Mouse (Mus musculus): ENCODE results near the gene Kctd21.

Gene Kctd21

DNA sequence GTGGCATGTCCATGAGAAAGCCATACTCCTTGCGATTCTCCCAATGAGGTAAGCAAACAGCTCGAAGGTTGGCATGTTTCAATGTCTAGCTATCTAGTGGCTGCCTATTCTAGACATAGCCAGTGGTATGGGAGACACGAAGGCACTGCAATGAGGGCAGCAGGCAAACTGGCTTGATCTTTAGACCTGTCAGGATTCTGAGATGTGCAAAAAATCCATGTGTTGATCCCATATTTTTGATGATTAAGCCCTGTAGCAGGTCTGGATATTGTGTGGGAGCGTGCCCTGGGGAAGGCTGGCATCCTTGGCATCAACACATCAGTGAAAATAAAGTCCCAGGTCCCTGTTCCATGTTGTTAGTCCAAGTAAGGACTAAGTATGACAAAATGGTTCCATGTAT, 56.4 kb downstream of the Kctd21 start:
- no peak for DNase-seq

DNA sequence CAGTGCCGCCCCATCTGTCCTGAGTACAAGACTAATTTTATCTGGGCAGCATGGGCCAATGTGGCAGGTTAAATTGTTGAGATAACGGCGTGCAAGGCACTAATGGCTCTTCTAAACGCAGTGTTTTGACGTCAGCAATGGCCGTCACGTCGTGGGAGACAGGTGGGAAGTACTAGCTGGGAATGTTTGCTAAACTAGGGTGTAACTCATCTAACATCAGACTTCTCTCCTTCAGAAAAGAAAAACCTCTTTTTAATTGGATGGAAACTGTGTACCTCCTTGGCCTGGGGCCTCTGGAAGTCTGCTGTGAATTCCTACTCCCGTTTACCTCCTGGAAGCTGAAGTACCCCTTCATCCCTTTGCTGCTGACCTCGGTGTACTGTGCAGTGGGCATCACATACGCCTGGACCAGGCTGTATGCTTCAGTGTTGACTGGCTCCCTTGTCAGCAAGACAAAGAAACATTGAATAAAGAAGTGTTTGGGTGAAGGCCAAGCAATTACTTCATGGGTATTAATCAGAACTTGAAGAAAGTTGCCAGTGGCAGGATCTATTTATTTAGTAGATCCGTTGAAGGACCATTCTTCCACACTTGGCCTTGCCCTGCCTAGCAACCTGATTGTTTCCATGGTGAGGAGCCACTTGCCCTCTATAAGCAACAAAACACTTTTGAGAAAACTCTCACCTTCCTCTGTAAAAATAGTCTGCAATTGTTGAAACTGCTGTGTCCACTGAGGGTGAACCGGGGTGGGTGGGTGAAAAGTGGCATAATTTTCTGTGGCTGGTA, 59.4 kb downstream of the Kctd21 start:
- DNase-seq, result no peak

DNA sequence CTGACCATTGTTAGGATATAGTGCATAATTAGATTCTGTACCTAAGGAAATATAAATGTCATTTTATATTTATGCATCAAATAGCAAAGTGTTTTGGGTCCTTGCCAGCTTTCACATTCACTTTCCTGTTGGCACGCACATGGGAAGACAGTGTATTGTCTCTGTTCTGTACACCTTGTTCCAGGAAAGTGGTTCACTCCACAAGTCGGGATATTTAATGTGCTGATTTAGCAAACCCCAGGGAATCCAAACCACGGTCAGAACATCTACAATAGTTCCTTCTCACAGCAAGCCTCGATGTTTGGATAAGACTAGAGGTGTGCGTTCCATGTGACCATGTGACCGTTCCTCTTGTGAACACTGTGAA, 59.9 kb downstream of the Kctd21 start:
- DNase-seq, result no peak

DNA sequence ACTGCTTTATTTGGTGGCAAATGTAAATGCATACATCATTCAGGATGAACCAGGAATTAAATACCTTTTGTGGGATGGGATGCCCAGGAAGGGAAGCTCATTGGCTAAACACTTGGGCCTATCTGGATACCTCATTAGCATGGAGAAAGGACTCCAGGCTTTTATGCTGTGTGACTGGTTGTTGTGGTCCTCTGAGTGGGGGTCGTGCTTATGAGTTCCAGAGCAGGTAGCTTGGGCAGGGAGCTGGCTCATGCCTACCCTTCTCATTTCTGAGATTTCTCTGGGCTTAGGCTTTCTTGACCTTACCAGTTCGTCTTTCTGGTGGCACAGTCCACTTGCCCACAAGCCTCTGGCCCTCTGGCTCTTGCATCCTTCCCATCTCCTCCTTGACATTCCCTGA, 62.2 kb downstream of the Kctd21 start:
- no peak for DNase-seq

DNA sequence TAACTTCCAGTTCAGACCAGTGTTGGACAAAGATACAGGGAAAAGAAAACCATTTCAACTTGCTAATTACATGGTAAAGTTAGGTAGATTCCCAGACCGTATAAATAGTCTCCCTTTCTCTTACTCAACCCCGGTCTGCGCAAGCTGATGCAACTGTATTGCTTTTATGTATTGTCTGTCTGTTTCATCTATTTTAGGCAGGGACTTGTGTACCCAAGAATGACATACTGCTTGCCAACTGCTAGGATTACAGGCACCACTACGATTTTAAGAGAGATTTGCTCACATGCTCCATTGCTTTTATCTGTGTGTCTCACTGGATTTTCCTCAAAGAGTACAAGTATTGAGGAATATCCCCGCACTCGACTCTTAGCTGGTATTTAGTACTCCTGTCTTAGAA, 66.8 kb downstream of the Kctd21 start:
- no peak for DNase-seq
